Mouse (Mus musculus): Measurements from ENCODE around the gene Cmbl.

Cmbl gene

DNA sequence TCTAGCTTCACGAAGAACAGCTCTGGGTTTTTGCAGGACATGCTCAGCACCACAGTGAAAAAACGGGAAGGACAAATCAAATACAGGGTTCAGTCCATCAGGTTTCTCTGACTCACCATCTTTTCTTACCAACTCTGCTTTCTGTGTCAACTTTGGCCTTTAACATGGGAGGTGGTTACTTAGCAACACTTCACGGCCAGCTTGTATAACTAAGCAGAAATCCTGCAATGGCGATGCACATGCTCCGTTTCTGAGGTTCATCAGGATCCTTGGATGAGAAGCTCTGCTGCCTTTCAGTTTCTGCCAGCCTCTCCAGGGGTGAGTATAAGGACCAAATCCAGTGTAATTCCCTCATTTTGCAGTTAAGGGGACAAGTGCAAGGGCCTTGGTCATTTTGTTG, at the start of gene Cmbl:
TSS of gene Cmbl (plus strand) at position 206 of the 400 bp plus-strand sequence.
- peak; percentile 51 to 69 for DNase-seq

DNA sequence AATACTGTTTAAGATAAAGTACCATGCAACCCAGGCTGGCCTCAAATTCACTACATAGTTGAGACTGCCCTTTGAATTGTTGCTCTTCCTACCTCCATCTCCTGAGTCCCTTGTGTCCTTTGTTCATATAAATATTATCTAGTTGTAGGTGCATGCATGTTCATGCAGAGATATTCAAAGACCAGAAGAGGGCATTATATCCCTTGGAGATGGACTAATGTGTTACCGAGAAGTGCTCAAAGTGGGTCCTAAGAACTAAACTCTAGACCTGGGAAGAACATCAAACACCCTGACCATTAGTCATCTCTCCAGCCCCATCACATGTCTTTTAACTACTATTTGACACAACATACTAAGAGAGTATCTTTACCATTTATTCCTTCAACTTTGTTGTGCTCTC, 48.0 kb upstream of the Cmbl start:
- DNase-seq, result no peak

DNA sequence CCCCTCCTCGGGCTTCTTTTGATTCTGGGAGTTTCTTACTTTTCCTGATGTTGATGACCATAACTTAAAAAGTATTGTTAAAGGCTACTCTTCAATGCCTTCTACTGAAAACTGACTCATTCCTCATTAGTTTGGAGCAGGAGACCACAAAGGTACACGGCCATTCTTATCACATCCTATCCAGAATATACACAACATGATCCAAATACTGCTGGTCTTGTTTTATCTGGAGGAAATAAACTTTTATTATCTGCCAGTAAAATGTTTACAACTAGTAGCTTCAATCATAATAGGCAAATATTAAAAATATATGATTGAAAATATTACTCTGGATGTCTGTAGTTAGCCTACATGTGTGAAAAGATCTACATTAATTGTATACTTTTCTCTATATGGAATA, 46.8 kb upstream of the Cmbl start:
- no peak for DNase-seq

DNA sequence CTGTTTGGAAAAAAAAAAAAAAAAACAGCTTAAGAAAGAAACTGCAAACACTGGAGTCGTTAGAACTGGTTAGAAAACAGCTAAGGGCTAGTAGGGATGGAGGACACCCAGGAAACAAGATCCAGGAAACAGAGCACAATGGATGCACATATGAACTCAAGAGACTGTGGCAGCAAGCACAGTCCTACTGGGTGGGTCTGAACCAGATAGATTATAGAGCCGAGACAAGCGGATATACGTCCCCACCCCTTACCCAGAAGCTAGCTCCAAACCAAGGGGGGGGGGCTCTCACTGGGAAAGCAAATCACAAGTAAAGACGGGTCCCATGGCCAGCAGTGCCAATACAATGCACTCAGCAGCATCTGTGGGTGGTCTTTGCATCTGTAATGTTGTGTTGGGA, 46.2 kb upstream of the Cmbl start:
- DNase-seq, result no peak

DNA sequence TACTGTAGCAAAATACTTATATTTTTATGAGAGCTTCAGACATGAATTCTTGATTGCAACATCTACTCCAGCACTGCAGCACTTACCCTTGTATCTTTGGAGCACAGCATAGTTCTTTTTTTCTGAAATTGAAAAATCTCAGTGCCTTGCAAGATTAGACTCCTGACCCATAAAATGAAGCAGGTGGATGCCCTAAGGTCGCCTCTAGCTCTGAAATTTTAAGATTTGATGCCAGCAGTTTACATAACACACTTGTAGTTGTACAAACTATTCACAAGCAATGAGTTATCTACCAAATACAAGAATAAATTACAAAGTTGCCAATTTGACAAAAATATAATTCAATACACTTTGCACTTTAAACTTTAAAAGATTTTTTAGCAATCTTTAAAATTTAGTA, 38.7 kb upstream of the Cmbl start:
- peak in 1 of 2 experiments; percentile 60 for DNase-seq

DNA sequence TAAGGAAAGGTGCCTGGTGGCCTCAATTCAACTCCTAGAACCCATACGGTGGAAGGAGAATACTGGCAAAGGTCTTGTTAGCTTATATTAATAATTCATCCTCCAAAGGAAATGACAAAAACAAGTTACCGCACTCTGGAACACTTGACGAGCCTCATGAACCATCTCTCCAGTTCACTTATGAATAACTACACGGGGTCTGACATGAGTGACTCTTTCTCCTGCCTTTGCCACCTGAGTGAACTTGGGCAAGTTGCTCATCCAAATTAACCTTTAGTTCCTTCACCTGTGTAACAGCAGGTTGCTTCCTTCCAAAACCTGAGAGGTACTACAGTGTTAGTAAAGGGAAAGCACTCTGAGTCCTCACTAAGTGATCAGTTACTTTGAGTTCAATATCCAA, 36.7 kb upstream of the Cmbl start:
- peak in 1 of 2 experiments; percentile 40 for DNase-seq

DNA sequence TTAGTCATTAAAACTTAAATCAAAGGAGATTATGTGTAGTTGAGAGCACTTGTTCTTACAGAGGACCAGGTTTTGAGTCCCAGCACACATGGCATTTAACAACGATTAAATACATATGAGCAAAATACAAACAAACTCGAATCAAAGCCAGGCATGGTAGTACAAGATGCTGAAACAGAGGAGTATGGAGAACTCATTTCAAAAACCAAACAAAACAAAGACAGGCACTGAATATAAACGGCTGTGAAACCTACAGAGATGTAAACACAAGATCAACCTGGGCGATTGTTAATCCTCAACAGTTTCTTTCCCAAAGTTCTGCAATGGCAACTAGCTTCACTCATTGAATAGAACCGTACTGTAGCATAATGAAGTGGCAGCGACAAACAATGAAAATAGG, 36.1 kb upstream of the Cmbl start:
- no peak for DNase-seq

DNA sequence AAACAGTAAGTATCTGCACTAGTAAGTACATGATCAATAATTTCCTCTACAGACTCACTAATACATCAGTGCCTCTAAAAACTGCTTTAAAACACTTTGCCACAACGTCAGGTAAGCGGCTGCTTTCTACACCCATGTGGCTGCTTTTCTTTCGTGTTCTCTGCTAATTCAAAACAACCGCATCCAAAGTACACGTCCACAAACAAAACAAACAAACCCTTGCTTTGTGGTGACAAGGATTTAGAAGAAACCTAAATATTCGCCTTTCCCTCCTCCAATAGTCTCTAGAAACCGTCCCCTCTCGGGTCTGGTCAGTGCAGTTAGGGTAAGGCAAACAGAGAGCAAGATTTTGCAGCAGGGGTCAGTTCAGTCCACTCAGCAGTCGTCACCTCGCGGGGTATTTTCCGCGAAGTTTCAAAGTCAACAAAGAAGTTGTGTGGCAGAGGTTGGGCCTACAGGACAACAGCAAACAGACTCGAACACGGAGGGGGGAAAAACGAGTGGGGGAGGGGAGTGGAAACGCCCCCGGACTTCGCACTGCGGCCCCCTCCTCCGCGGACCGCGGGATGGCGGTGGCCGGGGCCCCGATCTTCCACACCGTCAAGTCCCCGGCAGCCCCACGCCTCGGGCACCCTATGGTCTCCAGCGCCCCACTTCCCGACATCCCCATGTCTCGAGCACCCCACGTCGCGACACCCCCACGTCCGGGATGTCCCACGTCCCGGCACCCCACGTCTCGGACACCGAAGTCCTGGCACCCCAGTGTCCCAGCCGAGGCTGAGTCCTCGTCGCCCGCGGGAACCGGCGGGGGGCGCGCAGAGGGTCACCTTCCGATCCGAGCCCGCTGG, 35.2 kb upstream of the Cmbl start:
- peak; percentile 51 to 66 for DNase-seq

DNA sequence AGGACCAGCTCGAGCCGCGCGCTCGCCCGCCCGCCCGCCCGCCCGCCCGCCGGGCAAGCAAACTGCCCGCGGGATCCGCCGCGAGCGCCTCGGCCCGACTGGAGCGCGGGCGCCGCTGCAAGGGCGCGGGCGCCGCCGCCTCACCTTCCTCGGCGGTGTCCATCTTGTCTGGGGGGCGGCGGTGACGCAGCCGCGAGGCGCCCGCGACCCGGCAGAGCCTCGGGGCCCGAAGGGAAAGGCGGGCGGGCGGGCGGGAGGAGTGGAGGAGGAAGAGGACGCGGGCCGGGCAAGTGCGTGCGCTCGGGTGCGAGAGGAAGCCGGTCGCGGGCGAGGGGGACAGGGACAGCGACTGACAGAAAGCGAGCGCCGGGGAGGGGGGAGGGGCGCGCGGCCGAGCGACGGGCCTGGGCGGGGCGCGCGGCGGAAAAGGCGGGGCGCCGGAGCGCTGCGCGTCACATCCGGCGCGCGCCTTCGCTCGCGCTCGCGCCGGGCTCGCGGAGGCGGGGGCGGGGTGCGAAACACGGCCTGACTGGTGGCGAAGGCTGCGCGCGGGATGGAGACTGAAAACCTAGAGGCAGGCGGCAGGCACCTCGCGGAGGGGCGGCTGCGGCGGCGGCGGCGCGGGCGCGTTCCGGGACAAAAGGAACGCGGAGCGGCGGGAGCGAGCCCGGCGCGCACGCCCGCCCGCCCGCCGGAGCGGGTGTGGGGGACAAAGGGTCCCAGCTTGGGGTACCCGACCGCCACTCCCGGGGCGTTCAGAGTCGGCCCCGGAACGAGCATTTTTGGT, 34.3 kb upstream of the Cmbl start, which contains the start of gene March6:
TSS of gene March6 (minus strand) at position 395 of the 787 bp plus-strand sequence.
- peak; percentile 91 to 96 for DNase-seq

DNA sequence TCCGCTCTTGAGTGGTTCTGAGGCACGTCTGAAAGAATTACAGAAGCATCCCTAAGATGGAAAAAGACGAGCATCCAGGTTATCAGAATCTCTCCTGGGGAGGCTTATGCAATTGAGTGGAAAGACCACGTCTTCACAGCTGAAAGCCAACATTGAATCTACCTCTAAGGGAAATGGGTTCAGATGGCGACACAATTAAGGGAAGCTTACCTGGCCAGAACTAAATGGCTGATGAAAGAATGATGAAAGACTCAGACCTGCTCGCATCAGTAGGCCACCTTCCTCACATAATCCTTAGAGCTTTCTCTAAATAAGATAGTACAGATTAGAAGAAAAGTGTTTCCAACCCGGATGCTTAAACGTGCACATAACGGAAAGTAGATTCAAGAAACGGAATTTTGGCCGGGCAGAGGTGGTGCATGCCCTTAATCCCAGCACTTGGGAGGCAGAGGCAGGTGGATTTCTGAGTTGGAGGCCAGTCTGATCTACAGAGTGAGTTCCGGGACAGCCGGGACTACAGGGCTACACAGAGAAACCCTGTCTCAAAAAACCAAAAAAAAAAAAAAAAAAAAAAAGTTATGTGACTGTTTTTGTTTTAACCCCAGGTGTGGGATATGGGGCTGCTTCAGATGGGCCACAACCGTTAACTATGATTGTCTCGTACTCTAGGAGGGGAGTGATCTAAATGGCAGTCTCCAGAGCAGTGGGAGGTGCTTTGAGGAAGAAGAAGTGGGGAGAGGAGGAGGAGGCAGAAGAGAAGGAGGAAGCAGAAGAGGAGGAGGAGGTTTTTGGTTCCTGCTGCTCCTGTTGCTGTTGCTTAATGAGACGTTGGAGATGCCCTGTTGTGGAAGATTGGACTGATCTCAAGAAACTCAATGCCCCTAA, 33.5 kb upstream of the Cmbl start:
- no peak for DNase-seq

DNA sequence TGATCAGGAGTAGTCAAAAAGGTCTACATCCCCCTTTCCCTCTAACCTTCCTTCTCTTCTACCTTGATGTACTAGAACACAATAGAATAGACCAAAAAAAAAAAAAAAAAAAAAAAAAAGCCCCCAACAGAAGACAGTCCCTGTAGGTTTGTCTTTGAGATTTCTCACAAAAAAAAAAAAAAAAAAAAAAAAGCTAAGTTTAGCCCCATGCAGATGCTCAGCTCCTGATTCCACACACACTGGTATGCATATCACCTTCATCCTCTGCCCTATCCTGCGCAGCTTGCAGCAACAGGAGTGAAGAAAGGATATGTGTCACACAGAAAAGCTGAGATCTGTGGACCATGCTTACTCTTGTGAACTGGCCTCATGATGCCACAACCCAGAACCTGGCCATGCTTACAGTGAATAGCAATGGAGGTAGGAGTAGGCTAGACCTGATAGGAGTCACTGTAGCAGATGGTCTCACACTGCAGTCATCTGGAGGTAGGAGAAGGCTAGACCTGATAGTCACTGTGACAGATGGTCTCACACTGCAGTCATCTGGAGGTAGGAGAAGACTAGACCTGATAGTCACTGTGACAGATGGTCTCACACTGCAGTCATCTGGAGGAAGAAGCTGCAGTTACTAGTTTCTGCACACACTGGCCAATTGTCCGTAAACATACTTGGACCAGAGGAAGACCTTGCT, 32.7 kb upstream of the Cmbl start:
- DNase-seq, result no peak

DNA sequence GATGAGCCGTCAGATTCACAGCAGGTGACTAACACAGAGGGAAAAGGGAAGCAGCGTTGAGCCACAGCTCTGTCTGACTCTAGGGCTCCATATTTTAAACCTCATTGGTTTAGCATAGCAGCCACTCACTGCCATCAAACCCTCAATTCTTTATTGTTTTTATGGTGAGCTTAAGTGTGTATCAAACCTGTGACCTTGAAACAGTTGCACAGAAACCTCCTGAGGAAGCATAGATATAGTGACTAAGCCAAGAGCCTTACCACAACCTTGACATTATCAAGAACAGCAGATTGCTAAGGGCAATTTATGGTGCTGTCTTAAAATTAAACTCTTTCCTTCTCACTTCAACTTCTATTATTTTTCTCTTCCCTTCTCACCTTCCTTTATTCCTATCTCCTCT, 31.7 kb upstream of the Cmbl start:
- no peak for DNase-seq

DNA sequence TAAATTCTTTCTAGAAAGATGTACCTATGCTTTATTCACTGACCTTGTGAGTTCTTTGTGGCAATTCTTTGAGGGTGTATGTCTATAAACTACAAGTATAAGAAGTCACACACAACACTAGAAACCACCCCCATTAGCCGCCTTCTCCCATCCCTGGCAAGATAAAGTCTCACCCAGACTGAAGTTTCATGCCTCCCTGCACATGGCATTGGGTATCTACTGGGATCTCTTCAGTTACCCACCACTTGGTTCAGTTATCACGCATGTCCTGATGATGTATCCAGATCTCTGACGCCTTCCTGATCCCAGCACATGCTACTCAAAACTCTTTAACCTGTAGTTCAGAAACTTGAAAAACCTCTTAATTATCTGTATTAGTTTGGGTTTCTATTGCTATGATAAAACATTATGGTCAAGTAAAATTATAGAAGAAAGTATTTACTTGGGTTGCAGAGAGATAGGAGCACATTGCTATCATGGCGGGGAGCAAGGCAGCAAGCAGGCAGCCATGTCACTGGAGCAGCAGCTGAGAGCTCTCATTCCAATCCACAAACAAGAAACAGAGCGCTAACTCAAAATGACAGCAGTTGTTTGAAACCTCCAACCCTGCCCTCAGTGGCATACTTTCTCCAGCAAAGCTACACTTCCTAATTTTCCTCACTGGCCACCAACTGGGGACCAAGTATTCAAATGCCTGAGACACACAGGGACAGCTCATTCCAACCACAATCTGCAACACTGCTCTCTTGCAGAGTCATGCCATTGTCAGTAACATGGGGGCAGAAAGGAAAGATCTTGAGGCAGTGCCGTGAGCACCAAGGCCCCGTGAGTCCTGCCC, 30.5 kb upstream of the Cmbl start:
- no peak for DNase-seq

DNA sequence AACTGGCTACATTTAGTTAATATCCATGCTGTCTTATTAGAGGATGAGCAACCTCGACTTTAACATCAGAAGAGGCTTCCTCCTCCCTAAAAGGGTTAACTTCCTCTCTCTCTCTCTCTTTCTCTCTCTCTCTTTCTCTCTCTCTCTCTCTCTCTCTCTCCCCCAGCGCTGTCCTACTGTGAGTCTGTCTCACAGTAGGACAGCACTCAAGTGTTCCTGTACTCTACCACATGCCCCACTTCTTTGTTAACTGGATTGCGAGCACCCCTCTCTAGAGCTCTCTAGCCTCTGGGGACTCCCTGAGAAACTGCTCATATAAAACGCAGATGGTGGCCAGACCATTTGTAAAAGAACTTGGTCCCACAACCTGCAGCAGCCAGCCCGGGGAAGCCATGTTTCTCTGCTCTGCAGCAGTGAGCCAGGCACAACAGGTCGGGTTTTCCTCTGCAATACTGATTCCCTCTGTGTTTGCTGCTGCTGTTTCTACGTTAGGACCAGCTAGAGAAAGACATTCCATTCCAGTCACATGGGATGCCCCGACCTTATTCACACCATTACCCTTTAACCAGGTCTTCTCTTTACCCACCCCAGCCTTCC, 29.8 kb upstream of the Cmbl start:
- no peak for DNase-seq

DNA sequence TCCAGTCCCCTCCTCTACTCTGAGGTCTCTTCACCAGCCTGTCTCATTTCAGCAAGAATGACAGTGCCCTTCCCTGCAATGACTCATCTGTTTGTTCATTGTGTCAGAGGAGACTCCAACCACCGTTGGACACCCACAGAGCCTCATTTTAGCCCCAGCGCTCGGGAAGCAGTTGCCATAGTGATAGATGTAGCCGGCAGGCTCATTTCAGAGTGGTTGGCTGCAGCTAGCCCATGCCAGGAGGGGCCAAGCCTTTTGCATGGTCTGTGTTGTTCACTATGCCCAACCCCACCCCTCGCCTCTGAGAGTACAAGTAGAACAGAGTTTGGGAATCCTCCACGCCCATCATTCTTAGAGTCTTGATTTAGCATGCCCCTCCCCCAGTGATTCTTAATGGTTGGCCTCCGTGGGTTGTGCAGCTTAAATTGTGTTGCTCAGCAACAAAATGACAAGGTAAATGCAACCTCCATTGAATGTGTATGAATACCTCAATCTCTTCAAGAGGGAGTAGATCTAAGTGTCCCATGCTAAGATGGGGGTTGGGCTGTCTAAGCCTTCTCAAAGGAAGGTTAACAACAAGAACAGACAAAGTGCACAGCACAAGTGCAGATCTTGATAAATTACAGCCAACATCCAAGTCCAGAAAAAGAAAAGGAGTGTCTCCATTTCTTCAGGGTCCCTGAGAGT, 29.0 kb upstream of the Cmbl start:
- DNase-seq, result no peak

DNA sequence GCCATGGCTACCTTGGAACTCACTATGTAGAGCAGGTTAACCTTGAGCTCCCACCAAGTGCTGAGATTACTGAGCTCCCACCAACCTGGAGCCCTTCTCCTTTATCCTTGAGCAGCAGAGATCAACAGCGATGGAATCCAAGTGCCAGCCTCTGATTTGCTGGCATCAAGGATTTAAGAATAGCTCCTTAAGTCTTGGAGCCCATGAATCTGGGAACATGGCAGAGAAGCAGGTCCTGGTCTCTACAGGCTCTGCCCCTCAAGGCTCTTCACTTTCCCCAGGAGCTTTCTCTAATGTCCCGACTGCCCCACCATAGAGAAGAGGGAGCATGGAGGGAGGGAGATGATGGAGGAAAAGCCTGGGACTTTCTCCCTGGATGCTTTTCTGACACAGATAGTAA, 27.5 kb upstream of the Cmbl start:
- DNase-seq, result no peak

DNA sequence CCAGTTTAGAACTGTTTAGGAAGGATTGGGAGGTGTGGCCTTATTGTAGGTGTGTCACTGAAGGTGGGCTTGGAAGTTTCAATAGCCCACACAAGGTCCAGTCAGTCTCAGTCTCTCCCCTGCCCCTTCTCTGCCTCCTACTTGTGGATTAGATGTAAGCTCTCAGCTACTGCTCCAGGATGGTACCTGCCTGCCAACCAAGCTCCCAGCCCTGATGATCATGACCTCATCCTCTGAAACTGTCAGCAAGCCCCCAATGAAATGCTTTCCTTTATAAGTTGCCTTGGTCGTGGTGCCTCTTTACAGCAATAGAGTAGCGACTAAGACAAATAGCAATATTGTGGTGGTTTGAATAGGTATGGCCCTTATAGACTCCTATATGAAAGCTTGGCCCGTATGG, 26.8 kb upstream of the Cmbl start:
- no peak for DNase-seq

DNA sequence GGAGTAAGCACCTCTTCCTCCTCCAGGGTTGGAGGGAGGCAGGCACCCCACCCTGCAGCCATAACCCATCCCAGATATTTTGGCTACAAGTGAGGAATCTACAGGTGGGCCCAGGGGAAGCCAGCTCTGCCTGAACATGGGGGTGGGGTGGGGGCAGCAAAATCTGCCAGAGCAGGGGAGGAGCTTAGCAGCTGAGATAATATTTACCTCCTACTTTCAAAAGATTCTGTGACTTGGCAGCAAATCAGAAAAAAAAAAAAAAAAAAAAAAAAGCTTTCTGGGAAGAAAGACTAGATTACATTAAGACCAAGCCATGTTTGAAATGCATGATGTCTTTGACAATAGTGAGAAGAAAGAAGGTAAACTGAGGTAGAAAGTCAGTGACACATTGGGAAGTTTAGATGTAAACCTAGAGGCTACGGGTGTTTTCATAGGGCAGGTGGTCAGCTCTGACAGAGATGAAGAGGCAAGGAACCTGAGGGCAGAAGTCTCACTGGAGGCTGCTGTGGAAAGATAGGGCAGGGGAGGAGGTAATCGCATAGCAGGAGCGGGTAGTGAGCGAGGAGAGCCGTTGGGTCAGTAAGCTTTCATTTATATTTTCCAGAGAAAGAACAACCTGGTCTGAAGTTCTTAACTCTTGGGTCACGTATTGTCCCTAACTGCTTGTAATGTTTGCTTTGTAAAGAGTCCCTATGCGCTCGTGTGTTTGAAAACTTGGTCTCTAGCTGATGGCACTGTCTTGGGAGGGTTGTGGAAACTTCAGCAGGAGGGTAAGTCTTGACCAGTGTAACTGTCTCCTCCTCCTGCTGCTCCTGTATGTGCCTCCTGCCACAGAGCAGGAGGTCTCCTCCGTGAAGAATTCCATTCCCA, 25.3 kb upstream of the Cmbl start:
- peak in 1 of 2 experiments; percentile 49 for DNase-seq

DNA sequence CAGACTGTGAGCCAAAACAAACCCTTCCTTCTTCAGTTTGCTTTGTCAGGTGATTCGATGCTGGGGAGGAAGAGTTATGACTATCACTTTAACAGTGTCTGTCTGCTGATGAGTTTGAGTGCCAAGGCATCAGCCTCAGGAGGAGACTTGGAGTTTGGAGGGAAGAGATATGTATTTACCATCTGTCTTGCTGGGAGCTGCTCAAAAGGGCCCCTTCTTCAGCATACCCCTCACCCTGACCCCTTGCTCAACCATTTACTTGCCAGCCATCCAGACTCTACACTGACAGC, 24.7 kb upstream of the Cmbl start:
- no peak for DNase-seq

All from kidney, postnatal 36 days (tissue).